Mouse (Mus musculus): ENCODE data around the gene Tpcn1. TPM values are rescaled to one million over a fixed set of nuclear protein-coding genes. Genes with fewer than 3 reads are reported as not detected.
A peak's percentile ranks its signal among the peaks of the same experiment; 100 is the strongest.

Gene Tpcn1
- polyA plus RNA-seq, 1 experiment from 2014 or later, result 14.5 TPM

DNA sequence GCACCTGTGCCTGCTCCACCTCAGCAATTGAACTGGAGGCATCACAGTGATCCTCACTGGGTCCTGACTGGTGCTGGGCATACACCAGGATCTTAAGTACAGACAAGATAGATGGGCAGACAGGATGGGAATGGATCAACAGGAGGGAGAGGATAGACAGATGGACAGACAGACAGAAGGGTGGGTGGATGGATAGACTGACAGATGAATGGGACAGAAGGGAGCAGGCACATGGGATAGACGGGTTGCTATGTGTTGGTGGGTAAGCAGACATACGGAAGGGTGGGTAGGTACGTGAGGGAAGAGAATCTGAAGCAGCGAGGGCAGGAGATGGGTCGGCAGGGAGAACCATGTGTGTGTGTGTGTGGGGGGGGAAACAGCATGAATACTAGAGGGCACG, 95.0 kb downstream of the Tpcn1 start:
- no peak for ATAC-seq (replicated peaks; ENCODE audit: low FRiP score)
- DNase-seq (ENCODE audit: low spot score), result no peak
- Histone ChIP-seq H3K27me3 (ENCODE audit: control insufficient read depth, insufficient read depth, low read length) (no peaks in the 10 kb centered on the region), H3K4me3 (ENCODE audit: low read depth, low read length) (no peak overlapping the region), H3K4me1 (replicated peaks; ENCODE audit: control insufficient read depth, insufficient read depth, low read length) (no peaks in the 10 kb centered on the region), H3K36me3 (ENCODE audit: control insufficient read depth, insufficient read depth, low read length) (no peaks in the 10 kb centered on the region), H3K4me2 (ENCODE audit: low read depth, low read length, severe bottlenecking) (no peak overlapping the region), H3K27ac (ENCODE audit: low read depth, low read length) (no peak overlapping the region), H3K9me3 (ENCODE audit: control insufficient read depth, low read length) (no peaks in the 10 kb centered on the region), H3K9ac (ENCODE audit: low read length) (no peak overlapping the region)
- 89% methylated on average over 6 of the region's 6 CpGs for WGBS

DNA sequence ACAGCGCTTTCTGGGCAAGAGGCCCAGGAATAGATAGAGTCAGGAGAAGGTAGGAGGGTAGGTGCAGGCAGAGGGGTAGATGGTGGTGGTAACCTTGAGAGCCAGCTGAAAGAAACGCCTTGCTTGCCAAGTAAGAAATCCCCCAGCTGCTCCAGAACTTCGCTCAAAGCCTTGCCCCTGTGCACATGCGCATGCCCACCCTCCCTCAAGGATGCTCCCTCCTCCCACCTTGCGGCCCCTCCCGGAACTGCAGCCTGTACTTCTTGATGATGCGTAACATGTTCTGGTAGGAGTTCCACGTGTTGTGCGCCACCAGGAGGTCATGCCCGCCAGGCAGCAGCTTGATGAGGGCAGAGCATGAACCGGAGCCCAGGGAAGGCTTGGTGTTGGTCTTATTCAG, 96.0 kb downstream of the Tpcn1 start:
- no peak overlapping the region for H3K4me2 ChIP-seq (ENCODE audit: low read depth, low read length, severe bottlenecking)
- DNase-seq (ENCODE audit: low spot score), result peak; percentile 75
- no peak for ATAC-seq (replicated peaks; ENCODE audit: low FRiP score)
- H3K4me3 ChIP-seq (ENCODE audit: low read depth, low read length), result no peak overlapping the region
- H3K9ac ChIP-seq (ENCODE audit: low read length), result no peak overlapping the region
- WGBS, result 62% methylated on average over 11 of the region's 11 CpGs
- no peaks in the 10 kb centered on the region for H3K4me1 ChIP-seq (replicated peaks; ENCODE audit: control insufficient read depth, insufficient read depth, low read length)
- no peaks in the 10 kb centered on the region for H3K36me3 ChIP-seq (ENCODE audit: control insufficient read depth, insufficient read depth, low read length)
- H3K9me3 ChIP-seq (ENCODE audit: control insufficient read depth, low read length), result no peaks in the 10 kb centered on the region
- no peaks in the 10 kb centered on the region for H3K27me3 ChIP-seq (ENCODE audit: control insufficient read depth, insufficient read depth, low read length)
- H3K27ac ChIP-seq (ENCODE audit: low read depth, low read length), result no peak overlapping the region

DNA sequence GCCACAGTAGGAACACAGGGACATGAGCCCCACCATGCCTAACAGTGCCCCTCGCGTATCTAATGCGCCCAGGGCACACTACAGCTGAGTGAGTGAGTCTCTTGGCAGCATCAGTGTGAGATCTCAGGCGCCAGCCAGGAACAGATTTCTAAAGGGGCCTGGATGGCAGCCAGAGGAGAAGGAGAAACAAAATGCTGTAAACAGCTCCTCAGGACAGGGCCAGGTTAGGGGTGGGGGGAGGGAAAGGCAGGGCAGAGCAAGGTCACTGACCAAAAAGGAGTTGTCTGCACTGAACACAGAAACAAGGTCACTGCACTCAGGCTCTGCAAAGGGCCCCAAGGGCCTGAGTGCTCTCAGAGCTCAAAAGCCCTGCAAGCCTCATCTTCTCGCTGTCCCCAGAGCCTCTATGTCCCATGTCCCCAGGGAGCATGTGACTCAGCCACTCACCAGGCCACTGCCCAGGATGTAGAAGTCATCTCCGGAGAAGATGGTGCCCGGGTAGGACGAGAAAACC, 97.7 kb downstream of the Tpcn1 start:
- no peak for ATAC-seq (replicated peaks; ENCODE audit: low FRiP score)
- Histone ChIP-seq H3K4me1 (replicated peaks; ENCODE audit: control insufficient read depth, insufficient read depth, low read length) (no peaks in the 10 kb centered on the region), H3K9ac (ENCODE audit: low read length) (no peak overlapping the region), H3K4me2 (ENCODE audit: low read depth, low read length, severe bottlenecking) (no peak overlapping the region), H3K4me3 (ENCODE audit: low read depth, low read length) (no peak overlapping the region), H3K9me3 (ENCODE audit: control insufficient read depth, low read length) (no peaks in the 10 kb centered on the region), H3K27ac (ENCODE audit: low read depth, low read length) (no peak overlapping the region), H3K27me3 (ENCODE audit: control insufficient read depth, insufficient read depth, low read length) (no peaks in the 10 kb centered on the region), H3K36me3 (ENCODE audit: control insufficient read depth, insufficient read depth, low read length) (no peaks in the 10 kb centered on the region; the same call in 1 of the 2 replicates)
- 93% methylated on average over 8 of the region's 8 CpGs for WGBS
- DNase-seq (ENCODE audit: low spot score), result no peak

- H3K9me3 ChIP-seq (ENCODE audit: control insufficient read depth, low read length), result no peaks in the 10 kb centered on the region
- 86% methylated on average over 8 of the region's 8 CpGs for WGBS
- no peak overlapping the region for H3K4me3 ChIP-seq (ENCODE audit: low read depth, low read length)
- no peak overlapping the region for H3K27ac ChIP-seq (ENCODE audit: low read depth, low read length)
- H3K9ac ChIP-seq (ENCODE audit: low read length), result no peak overlapping the region
- DNase-seq (ENCODE audit: low spot score) (no peak), ATAC-seq (replicated peaks; ENCODE audit: low FRiP score) (no peak)
- H3K4me1 ChIP-seq (replicated peaks; ENCODE audit: control insufficient read depth, insufficient read depth, low read length), result no peaks in the 10 kb centered on the region
- H3K36me3 ChIP-seq (ENCODE audit: control insufficient read depth, insufficient read depth, low read length), result no peaks in the 10 kb centered on the region; the same call in 1 of the 2 replicates
- H3K27me3 ChIP-seq (ENCODE audit: control insufficient read depth, insufficient read depth, low read length), result no peaks in the 10 kb centered on the region
- no peak overlapping the region for H3K4me2 ChIP-seq (ENCODE audit: low read depth, low read length, severe bottlenecking)
Measured at GRCm38 (mm10) chr5:120487844-120488243, 100.6 kb downstream of the Tpcn1 start.

Other genes starting within 250 kb of the Tpcn1 start
- gene Lhx5, start 157.0 kb downstream of the Tpcn1 start, polyA plus RNA-seq (2014; fragmentation: Nextera tagmentation; extraction: Ambion mirVana), result 22.7 and 25.2 TPM in 2 replicates
- 4.5 and 6.0 TPM in 2 replicates for gene Sdsl, start 115.9 kb downstream of the Tpcn1 start, polyA plus RNA-seq (2014; fragmentation: Nextera tagmentation; extraction: Ambion mirVana)
- not detected in 2 replicates for gene Sds, start 112.1 kb downstream of the Tpcn1 start, polyA plus RNA-seq (2014; fragmentation: Nextera tagmentation; extraction: Ambion mirVana)
- gene Plbd2, start 85.0 kb downstream of the Tpcn1 start, polyA plus RNA-seq (2014; fragmentation: Nextera tagmentation; extraction: Ambion mirVana), result 29.8 and 31.2 TPM in 2 replicates
- 2.9 and 3.3 TPM in 2 replicates for gene Slc8b1, start 77.5 kb downstream of the Tpcn1 start, polyA plus RNA-seq (2014; fragmentation: Nextera tagmentation; extraction: Ambion mirVana)
- 1.1 TPM in 2 replicates for gene Iqcd, start 343 bp upstream of the Tpcn1 start, polyA plus RNA-seq (2014; fragmentation: Nextera tagmentation; extraction: Ambion mirVana)
- 10.2 and 10.6 TPM in 2 replicates for gene Rita1, start 23.9 kb upstream of the Tpcn1 start, polyA plus RNA-seq (2014; fragmentation: Nextera tagmentation; extraction: Ambion mirVana)
- gene Ddx54, start 24.1 kb upstream of the Tpcn1 start, polyA plus RNA-seq (2014; fragmentation: Nextera tagmentation; extraction: Ambion mirVana), result 45.2 and 45.7 TPM in 2 replicates
- not detected in 2 replicates for gene Cfap73, start 45.6 kb upstream of the Tpcn1 start, polyA plus RNA-seq (2014; fragmentation: Nextera tagmentation; extraction: Ambion mirVana)
- not detected in 2 replicates for gene Rasal1, start 60.1 kb upstream of the Tpcn1 start, polyA plus RNA-seq (2014; fragmentation: Nextera tagmentation; extraction: Ambion mirVana)
- gene Dtx1, start 123.3 kb upstream of the Tpcn1 start, polyA plus RNA-seq (2014; fragmentation: Nextera tagmentation; extraction: Ambion mirVana), result 6.4 and 6.6 TPM in 2 replicates
- gene Oas2, start 161.2 kb upstream of the Tpcn1 start, polyA plus RNA-seq (2014; fragmentation: Nextera tagmentation; extraction: Ambion mirVana), result 0.15 TPM in 1 of 2 replicates, not detected in the other
- gene Oas3, start 189.0 kb upstream of the Tpcn1 start, polyA plus RNA-seq (2014; fragmentation: Nextera tagmentation; extraction: Ambion mirVana), result 0.12 and 0.27 TPM in 2 replicates
- not detected in 2 replicates for gene Oas1e, start 206.9 kb upstream of the Tpcn1 start, polyA plus RNA-seq (2014; fragmentation: Nextera tagmentation; extraction: Ambion mirVana)
- 0.36 TPM in 1 of 2 replicates, not detected in the other for gene Oas1c, start 223.8 kb upstream of the Tpcn1 start, polyA plus RNA-seq (2014; fragmentation: Nextera tagmentation; extraction: Ambion mirVana)